Mouse (Mus musculus): Measurements from ENCODE around the gene Coro1b. TPM values are rescaled to one million over a fixed set of nuclear protein-coding genes. Genes with fewer than 3 reads are reported as not detected.
A peak's percentile ranks its signal among the peaks of the same experiment; 100 is the strongest.

Gene Coro1b
- polyA plus RNA-seq, 1 experiment from 2014 or later: 150 TPM

DNA sequence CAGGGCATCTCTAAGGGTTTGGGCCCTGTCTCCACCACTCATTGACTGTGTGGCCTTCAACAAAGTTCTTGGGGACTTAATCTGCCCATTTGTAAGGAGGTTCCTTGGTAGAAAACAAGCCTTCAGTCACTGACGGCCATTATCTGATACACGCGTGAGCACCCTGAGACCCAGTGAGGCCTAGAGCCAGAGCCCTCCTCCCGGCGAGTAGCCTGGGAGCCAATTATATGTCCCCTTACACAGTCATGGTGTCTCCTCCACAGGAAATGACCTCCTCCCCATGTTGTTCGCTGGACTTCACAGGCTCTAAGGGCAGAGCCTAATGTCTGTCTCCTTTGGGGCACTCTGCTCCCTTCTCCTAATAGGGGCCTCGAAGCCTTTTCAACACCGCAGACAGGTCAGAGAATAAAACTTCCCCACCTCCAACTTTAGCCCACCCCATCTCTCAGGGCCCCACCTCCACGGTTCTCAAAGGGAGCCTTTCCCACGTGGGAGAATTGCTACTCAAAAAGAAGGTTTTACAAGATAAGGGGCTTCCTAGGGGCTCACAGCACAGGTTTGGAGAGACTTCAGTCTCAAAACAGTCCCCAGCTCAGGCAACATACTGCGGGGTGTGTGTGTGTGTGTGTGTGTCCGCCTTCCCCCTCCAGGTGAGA is 1.9 kb upstream of the Coro1b start:
- H3K9me3 ChIP-seq: no peaks in the 10 kb centered on the region
- H3K27ac ChIP-seq: no peak overlapping the region
- ATAC-seq (ENCODE audit: insufficient number of reproducible peaks, insufficient read depth, low FRiP score, low TSS enrichment, low read depth): no peak
- H3K4me2 ChIP-seq: no peak overlapping the region
- 61% methylated on average over 12 of the region's 12 CpGs for WGBS
- peaks cover 21% of the 10 kb centered on the region for H3K36me3 ChIP-seq
- H3K9ac ChIP-seq: no peak overlapping the region
- no peak overlapping the region for H3K4me3 ChIP-seq
- H3K4me1 ChIP-seq: peaks cover 24% of the 10 kb centered on the region
- H3K27me3 ChIP-seq: no peaks in the 10 kb centered on the region

DNA sequence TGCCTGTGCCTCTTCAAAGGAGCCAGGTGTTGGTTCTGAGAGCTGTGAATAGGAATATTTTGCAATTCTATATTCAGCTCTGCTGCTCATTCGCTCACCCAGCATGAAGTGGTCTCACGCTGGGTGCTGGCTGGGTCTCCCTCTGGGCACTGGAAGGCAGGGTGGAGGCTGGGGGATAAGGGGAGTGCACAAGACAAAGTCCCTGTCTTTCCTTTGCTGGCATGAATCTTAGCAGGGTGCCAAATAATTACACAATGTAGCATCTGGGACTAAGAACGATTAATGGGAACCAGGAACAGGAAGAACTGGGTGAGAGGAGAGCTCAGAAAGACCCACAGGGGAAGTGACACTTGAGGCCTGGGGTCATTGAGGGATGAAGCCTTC is 1.4 kb upstream of the Coro1b start:
- 43% methylated on average over 3 of the region's 3 CpGs for WGBS
- H3K4me3 ChIP-seq: no peak overlapping the region
- H3K36me3 ChIP-seq: peaks cover 24% of the 10 kb centered on the region

DNA sequence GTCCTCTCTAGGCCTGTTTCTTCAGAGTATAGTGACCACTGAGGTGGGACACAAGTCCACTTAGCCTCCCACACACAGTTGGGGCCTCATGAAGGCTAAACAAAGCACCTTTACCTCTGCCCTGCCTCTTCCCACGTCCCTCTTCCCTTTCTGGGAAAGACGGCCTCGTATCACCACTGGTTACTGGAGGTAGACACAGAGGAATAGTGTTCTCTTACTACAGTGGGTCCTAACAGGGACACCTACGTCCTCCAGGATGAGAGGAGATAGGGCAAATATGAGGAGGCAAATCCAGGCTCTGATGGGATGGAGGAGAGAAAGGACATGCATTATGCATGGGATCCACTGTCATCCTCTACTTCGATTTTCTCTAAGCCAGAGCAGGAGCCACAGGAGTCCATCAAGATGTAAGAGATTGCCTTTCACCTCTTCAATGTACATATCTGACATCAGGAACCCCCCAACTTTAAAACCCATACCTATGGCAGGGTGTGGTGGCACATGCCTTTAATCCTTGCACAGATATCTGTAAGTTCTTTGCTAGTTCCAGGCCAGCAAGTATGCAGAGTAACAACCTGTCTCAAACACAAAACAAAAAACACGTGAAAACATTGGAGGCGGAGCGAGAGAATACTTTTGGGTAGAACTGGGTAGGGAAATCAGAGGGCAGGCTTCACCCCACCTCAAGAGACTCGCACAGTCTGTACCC is 483 bp upstream of the Coro1b start:
- H3K27ac ChIP-seq: no peak overlapping the region; the same call in 1 of the 2 replicates

More for the DNA sequence above, 1.4 kb upstream of the Coro1b start:
- peaks cover 24% of the 10 kb centered on the region for H3K4me1 ChIP-seq
- H3K27me3 ChIP-seq: no peaks in the 10 kb centered on the region
- no peak overlapping the region for H3K9ac ChIP-seq
- no peak overlapping the region for H3K4me2 ChIP-seq
- H3K9me3 ChIP-seq: no peaks in the 10 kb centered on the region
- no peak overlapping the region for H3K27ac ChIP-seq
- ATAC-seq (ENCODE audit: insufficient number of reproducible peaks, insufficient read depth, low FRiP score, low TSS enrichment, low read depth): no peak

DNA sequence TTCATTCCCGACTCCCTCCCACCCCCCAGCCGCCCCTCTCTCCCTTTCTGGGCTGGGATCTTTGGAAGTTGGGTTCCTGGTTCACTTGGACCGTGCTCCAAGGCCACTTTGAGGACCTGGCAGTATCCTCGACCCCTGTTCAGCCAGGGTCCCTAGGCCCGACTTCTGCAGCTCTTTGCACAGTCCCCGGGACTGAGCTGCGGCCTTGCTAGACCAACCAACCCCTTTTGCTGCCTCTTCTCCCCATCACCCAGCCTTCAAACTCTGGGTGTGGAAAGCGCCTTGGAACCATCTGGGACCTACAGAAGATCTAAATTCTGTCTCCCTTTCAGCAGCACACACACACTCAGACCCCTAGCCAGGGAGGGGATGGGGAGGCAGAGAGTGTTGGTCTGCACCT is 400 bp downstream of the Coro1b start:
- WGBS: 6% methylated on average over 6 of the region's 8 CpGs
- no peaks in the 10 kb centered on the region for H3K27me3 ChIP-seq
- H3K36me3 ChIP-seq: peaks cover 43% of the 10 kb centered on the region
- H3K9ac ChIP-seq: peak overlapping the region; percentile 89
- peak overlapping the region; percentile 72 for H3K27ac ChIP-seq
- H3K4me2 ChIP-seq: peak overlapping the region; percentile 89
- H3K4me1 ChIP-seq: peaks cover 24% of the 10 kb centered on the region
- no peak for ATAC-seq (ENCODE audit: insufficient number of reproducible peaks, insufficient read depth, low FRiP score, low TSS enrichment, low read depth)
- H3K9me3 ChIP-seq: no peaks in the 10 kb centered on the region
- peak overlapping the region; percentile 87 for H3K4me3 ChIP-seq

More for the DNA sequence above, 483 bp upstream of the Coro1b start:
- Histone ChIP-seq H3K27me3 (no peaks in the 10 kb centered on the region), H3K4me2 (peak overlapping the region; percentile 89), H3K36me3 (peaks cover 34% of the 10 kb centered on the region), H3K4me3 (peak overlapping the region; percentile 87), H3K9ac (peak overlapping the region; percentile 89), H3K4me1 (peaks cover 24% of the 10 kb centered on the region), H3K9me3 (no peaks in the 10 kb centered on the region)
- 35% methylated on average over 9 of the region's 9 CpGs for WGBS
- ATAC-seq (ENCODE audit: insufficient number of reproducible peaks, insufficient read depth, low FRiP score, low TSS enrichment, low read depth): no peak

DNA sequence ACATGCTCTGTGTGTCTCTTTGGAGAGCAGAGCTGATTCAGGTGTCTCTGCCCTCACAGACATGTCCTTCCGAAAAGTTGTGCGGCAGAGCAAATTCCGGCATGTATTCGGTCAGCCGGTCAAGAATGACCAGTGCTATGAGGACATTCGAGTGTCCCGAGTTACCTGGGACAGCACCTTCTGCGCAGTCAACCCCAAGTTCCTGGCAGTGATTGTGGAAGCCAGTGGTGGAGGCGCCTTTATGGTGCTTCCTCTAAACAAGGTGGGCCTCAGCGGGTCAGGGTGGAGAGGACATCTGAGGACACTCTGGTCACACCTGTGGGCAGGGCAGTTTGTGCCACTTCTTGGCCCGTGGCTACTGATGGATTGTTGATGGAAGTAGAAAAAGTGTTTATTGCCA is 864 bp downstream of the Coro1b start:
- WGBS: 87% methylated on average over 11 of the region's 11 CpGs
- H3K4me2 ChIP-seq: peak overlapping the region; percentile 89
- H3K27me3 ChIP-seq: no peaks in the 10 kb centered on the region
- no peaks in the 10 kb centered on the region for H3K9me3 ChIP-seq
- H3K4me1 ChIP-seq: peaks cover 24% of the 10 kb centered on the region
- no peak overlapping the region for H3K27ac ChIP-seq
- no peak for ATAC-seq (ENCODE audit: insufficient number of reproducible peaks, insufficient read depth, low FRiP score, low TSS enrichment, low read depth)
- H3K4me3 ChIP-seq: peak overlapping the region; percentile 87
- peak overlapping the region; percentile 89 for H3K9ac ChIP-seq
- H3K36me3 ChIP-seq: peaks cover 45% of the 10 kb centered on the region

DNA sequence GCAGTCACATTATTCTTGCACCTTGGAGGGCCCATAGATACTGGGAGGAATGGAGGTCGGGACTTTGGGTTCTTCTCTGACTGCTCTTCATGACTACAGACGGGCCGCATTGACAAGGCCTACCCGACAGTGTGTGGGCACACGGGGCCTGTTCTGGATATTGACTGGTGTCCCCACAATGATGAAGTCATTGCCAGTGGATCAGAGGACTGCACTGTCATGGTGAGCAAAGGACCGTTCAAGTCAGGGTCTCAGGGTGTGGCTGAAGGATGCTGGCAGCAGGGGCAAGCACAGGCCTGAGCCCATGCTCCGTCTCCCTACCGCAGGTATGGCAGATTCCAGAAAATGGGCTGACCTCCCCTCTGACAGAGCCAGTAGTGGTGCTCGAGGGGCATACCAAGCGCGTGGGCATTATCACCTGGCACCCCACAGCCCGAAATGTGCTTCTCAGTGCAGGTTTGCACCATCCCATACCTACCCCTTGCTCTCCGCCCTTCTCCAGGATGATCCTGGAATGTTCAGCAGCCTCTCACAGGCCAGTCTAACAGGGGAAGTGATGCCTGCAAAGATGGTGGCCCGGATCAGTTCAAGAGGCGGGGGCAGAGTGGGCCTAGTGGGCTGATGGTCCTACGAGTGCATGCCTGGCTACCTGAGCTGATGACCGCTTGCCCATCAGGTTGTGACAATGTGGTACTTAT is 1.5 kb downstream of the Coro1b start:
- peak overlapping the region; percentile 87; the same call in 1 of the 2 replicates for H3K4me3 ChIP-seq
- 93% methylated on average over 17 of the region's 17 CpGs for WGBS

DNA sequence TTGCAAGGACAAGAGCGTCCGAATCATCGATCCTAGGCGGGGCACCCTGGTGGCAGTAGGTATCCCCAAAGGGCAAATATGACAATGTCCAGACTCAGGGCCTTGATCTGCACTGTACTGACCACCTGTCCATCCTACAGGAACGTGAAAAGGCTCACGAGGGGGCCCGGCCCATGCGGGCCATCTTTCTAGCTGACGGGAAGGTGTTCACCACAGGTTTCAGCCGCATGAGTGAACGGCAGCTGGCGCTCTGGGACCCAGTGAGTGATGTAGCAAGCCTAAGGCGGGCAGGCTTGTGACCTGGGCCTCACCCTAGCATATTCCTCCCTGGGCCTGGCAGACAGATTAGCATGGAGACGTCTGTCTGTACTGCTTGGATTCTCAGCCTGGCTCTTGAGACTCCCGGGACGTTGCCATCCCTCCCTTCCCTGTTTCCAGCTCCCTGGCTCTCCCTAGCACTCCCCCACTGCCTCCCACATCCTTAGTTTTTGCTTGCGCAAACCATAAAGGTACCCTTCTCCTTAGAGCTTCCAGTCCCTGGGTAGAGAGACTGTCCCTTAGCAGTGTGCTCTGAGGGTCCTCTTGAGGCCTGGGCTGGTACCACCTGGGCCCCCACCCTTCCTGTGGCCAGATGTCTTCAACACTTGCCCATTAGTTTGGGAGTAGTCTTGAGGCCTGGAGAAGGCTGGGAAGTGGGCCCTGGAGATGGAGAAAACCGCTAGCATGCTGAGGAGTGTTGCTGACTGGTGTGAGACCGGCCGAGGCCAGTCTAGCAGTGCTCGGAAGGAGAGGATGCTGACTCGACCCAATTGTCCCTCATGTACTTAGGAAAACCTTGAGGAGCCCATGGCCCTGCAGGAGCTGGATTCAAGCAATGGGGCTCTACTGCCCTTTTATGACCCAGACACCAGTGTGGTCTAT is 2.4 kb downstream of the Coro1b start:
- no peak overlapping the region for H3K4me3 ChIP-seq

More for the DNA sequence above, 1.5 kb downstream of the Coro1b start:
- Histone ChIP-seq H3K27ac (no peak overlapping the region), H3K4me1 (peaks cover 24% of the 10 kb centered on the region), H3K9me3 (no peaks in the 10 kb centered on the region), H3K27me3 (no peaks in the 10 kb centered on the region), H3K9ac (peak overlapping the region; percentile 36; the same call in 1 of the 2 replicates), H3K4me2 (peak overlapping the region; percentile 89), H3K36me3 (peaks cover 45% of the 10 kb centered on the region)
- no peak for ATAC-seq (ENCODE audit: insufficient number of reproducible peaks, insufficient read depth, low FRiP score, low TSS enrichment, low read depth)

DNA sequence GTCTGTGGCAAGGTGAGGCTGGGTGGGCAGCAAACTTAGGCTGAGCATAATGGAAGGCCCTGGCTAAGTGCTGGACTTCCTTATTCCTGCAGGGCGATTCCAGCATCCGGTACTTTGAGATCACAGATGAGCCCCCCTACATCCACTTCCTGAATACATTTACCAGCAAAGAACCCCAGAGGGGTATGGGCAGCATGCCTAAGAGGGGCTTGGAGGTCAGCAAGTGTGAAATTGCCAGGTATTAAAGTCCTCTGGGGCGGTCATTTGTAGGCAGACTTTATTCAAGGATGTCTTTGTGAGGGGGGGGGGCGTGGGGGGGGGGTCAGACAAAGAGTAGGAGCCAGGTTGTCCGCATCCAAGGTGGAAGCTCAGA is 3.1 kb downstream of the Coro1b start:
- no peak for ATAC-seq (ENCODE audit: insufficient number of reproducible peaks, insufficient read depth, low FRiP score, low TSS enrichment, low read depth)
- peaks cover 55% of the 10 kb centered on the region for H3K36me3 ChIP-seq
- no peak overlapping the region for H3K4me2 ChIP-seq
- H3K27ac ChIP-seq: no peak overlapping the region
- no peak overlapping the region for H3K9ac ChIP-seq
- 66% methylated on average over 5 of the region's 5 CpGs for WGBS
- no peaks in the 10 kb centered on the region for H3K9me3 ChIP-seq
- no peaks in the 10 kb centered on the region for H3K27me3 ChIP-seq
- peaks cover 24% of the 10 kb centered on the region for H3K4me1 ChIP-seq
- no peak overlapping the region for H3K4me3 ChIP-seq

More for the DNA sequence above, 2.4 kb downstream of the Coro1b start:
- no peak overlapping the region for H3K9ac ChIP-seq
- no peaks in the 10 kb centered on the region for H3K9me3 ChIP-seq
- H3K27ac ChIP-seq: no peak overlapping the region
- WGBS: 87% methylated on average over 22 of the region's 22 CpGs
- H3K36me3 ChIP-seq: peaks cover 49% of the 10 kb centered on the region
- peaks cover 24% of the 10 kb centered on the region for H3K4me1 ChIP-seq
- no peak overlapping the region for H3K4me2 ChIP-seq
- ATAC-seq (ENCODE audit: insufficient number of reproducible peaks, insufficient read depth, low FRiP score, low TSS enrichment, low read depth): no peak
- no peaks in the 10 kb centered on the region for H3K27me3 ChIP-seq

DNA sequence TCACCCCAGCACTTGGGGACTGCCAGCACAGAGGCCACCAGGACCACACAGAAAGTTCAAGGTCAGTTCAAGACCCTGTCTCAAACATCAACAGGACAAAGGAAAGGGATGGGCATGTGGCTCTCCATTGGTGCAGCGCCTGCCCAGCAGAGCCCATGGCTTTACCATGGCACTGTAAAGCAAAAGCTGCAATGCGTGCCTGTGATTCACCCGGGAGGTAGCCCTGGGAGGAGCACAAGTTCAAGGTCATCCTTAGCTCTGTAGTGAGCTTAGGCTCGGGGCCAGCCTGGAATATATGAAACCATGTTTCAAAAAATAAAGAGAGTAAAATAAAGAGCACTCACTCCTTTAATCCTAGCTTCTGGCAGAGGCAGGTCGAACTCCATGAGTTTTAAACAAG is 3.5 kb downstream of the Coro1b start:
- no peak for ATAC-seq (ENCODE audit: insufficient number of reproducible peaks, insufficient read depth, low FRiP score, low TSS enrichment, low read depth)
- Histone ChIP-seq H3K9ac (no peak overlapping the region), H3K4me1 (peaks cover 24% of the 10 kb centered on the region), H3K27me3 (no peaks in the 10 kb centered on the region), H3K36me3 (peaks cover 59% of the 10 kb centered on the region), H3K27ac (no peak overlapping the region), H3K9me3 (no peaks in the 10 kb centered on the region), H3K4me3 (no peak overlapping the region), H3K4me2 (no peak overlapping the region)
- 90% methylated on average over 5 of the region's 5 CpGs for WGBS

DNA sequence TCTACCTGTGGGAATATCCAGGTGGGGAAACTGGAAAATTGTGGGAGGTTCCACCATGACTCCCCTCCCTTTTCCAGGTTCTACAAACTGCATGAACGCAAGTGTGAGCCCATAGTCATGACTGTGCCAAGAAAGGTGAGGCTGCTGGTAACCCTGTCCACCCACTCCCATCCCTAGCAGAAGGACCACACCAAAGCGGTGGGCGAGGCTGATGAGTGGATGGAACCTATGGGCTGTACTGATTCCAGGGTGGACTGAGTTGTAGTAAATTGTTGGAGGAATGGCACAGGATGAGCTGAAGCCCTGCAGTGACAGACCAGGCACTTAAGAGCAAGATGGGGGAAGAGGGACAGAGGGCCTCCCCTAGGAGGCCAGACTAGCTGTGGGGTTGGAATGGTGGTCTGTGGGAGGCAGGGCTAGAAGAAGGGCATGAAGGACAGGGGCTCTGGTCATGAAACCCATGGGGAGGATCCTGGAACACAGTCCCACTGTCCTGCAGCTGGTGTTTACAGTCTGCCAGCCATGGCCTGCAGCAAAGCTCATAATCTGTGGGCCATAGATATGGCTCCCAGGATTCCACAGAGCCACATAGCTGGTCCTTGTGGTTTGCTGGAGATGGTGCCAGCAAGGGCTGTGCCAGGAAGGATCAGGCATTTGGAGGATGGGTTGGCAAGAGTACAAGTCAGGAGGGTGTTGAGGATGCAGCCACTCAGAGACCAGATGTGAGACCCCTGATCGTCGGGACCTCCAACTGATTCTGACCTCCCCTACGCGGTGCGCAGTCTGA is 4.2 kb downstream of the Coro1b start:
- 86% methylated on average over 8 of the region's 8 CpGs for WGBS
- ATAC-seq (ENCODE audit: insufficient number of reproducible peaks, insufficient read depth, low FRiP score, low TSS enrichment, low read depth): no peak

More for the DNA sequence above, 4.2 kb downstream of the Coro1b start:
- Histone ChIP-seq H3K9me3 (no peaks in the 10 kb centered on the region), H3K4me1 (peaks cover 24% of the 10 kb centered on the region), H3K27ac (no peak overlapping the region), H3K9ac (0 out of 2 replicates have a peak overlapping the region, but pooled peaks have one; percentile 21), H3K27me3 (no peaks in the 10 kb centered on the region), H3K4me2 (no peak overlapping the region), H3K36me3 (peaks cover 66% of the 10 kb centered on the region), H3K4me3 (no peak overlapping the region)
